Comparison of ENCODE assay signal across 20 mouse cellular contexts in the genomic region with DNA sequence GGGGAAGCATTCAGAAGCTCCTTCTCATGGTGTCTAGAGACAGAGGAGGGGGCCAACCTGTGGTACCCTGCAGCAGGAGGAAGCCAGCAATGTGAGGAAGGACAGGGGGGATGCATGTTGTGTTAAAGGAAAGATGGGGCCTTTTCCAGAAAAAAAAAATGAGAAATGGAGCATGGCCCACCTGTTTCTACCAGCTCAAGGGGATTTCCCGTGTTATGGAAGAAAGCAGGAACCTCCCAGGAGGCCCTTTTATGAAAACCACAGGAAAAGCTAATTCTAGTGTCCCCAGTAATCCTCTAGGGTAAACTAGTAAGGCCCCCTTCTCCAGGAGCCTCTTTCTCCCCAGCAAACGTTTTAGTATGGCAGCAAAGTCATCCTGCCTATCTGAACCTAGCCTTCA.
DNase-seq lines count a peak whose midpoint lies in the region; ATAC-seq and TF ChIP-seq lines count a peak whose summit lies in the region.
"Had no signal": no experiment of that assay in that cellular context is flagged by ENCODE, and none has a peak within 500 bp of the region (broad histone marks: within the 10 kb centered on the region; RNA-seq: fewer than 3 reads in every experiment).

No protein-coding gene starts in this region.

- intact Hi-C loops in gastrocnemius, adult 2 months (cut with DNase I) = no loop called here
- intact Hi-C loops in gastrocnemius, postnatal 36 days (cut with DNase I) = no loop called here

- ATAC-seq in hindbrain, embryonic 13.5 days (ENCODE audit: low FRiP score) = no peak
- ATAC-seq in hindbrain, embryonic 16.5 days = no peak
- ATAC-seq in limb, embryonic 13.5 days (ENCODE audit: low FRiP score, low read depth) = no peak
- no peak for ATAC-seq in kidney, embryonic 16.5 days (ENCODE audit: low FRiP score, low TSS enrichment)
- ATAC-seq: CD4-positive, CD25-positive, alpha-beta regulatory T cell, adult 4 months; forebrain, postnatal 0 days; intestine, embryonic 15.5 days had no signal

- no peak for DNase-seq in gastrocnemius, adult 2 months
- DNase-seq in gastrocnemius, postnatal 36 days = no peak
- DNase-seq in limb, embryonic 10.5 days (ENCODE audit: low spot score) = no peak
- DNase-seq: adrenal gland, postnatal 14 days; B cell, adult 2 months; cerebellum, adult 11-12 months; cerebellum, adult 9-10 months; cerebellum, postnatal 25 days; forebrain, postnatal 0 days; gastrocnemius, postnatal 25 days; heart, postnatal 36 days; kidney, adult 18-20 months had no signal

- 55% methylated on average over 2 of the region's 2 CpGs for WGBS in hindbrain, embryonic 13.5 days
- 47% methylated on average over 2 of the region's 2 CpGs for WGBS in hindbrain, embryonic 16.5 days
- 27% methylated on average over 2 of the region's 2 CpGs for WGBS in limb, embryonic 13.5 days
- 59% methylated on average over 2 of the region's 2 CpGs for WGBS in limb, embryonic 10.5 days
- WGBS in kidney, embryonic 16.5 days = 54% methylated on average over 2 of the region's 2 CpGs

- no peak overlapping the region for H3K4me3 ChIP-seq in gastrocnemius, adult 2 months
- H3K4me3 ChIP-seq in hindbrain, embryonic 13.5 days = no peak overlapping the region
- no peak overlapping the region for H3K4me3 ChIP-seq in hindbrain, embryonic 16.5 days (ENCODE audit: low read length)
- no peak overlapping the region for H3K4me3 ChIP-seq in limb, embryonic 13.5 days
- no peak overlapping the region for H3K4me3 ChIP-seq in limb, embryonic 10.5 days
- H3K4me3 ChIP-seq in kidney, embryonic 16.5 days (ENCODE audit: low read length) = no peak overlapping the region
- H3K4me3 ChIP-seq: embryonic facial prominence, embryonic 13.5 days; forebrain, embryonic 12.5 days; intestine, embryonic 15.5 days had no signal

- TF ChIP-seq CTCF in gastrocnemius, adult 2 months (IDR thresholded peaks at IDR 0.05) = no peak

- no peak overlapping the region for H3K4me2 ChIP-seq in hindbrain, embryonic 13.5 days
- no peak overlapping the region for H3K4me2 ChIP-seq in hindbrain, embryonic 16.5 days (ENCODE audit: low read length)
- H3K4me2 ChIP-seq in limb, embryonic 13.5 days (replicated peaks) = no peak overlapping the region
- H3K4me2 ChIP-seq in kidney, embryonic 16.5 days (replicated peaks; ENCODE audit: low read depth, low read length) = no peak overlapping the region
- H3K4me2 ChIP-seq: embryonic facial prominence, embryonic 13.5 days; forebrain, embryonic 12.5 days; intestine, embryonic 15.5 days had no signal

- H3K36me3 ChIP-seq in hindbrain, embryonic 13.5 days = no peaks in the 10 kb centered on the region
- no peaks in the 10 kb centered on the region for H3K36me3 ChIP-seq in hindbrain, embryonic 16.5 days (ENCODE audit: control insufficient read depth, insufficient read depth, low read length)
- no peaks in the 10 kb centered on the region for H3K36me3 ChIP-seq in limb, embryonic 13.5 days
- no peaks in the 10 kb centered on the region for H3K36me3 ChIP-seq in limb, embryonic 10.5 days
- no peaks in the 10 kb centered on the region for H3K36me3 ChIP-seq in kidney, embryonic 16.5 days (ENCODE audit: insufficient read depth, low read length)
- H3K36me3 ChIP-seq: embryonic facial prominence, embryonic 13.5 days; forebrain, embryonic 12.5 days; intestine, embryonic 15.5 days had no signal

- H3K9me3 ChIP-seq in hindbrain, embryonic 13.5 days = no peaks in the 10 kb centered on the region
- no peaks in the 10 kb centered on the region for H3K9me3 ChIP-seq in hindbrain, embryonic 16.5 days (ENCODE audit: control insufficient read depth, low read length)
- H3K9me3 ChIP-seq in limb, embryonic 13.5 days = no peaks in the 10 kb centered on the region
- no peaks in the 10 kb centered on the region for H3K9me3 ChIP-seq in limb, embryonic 10.5 days (replicated peaks)
- H3K9me3 ChIP-seq in kidney, embryonic 16.5 days (ENCODE audit: low read length) = no peaks in the 10 kb centered on the region
- H3K9me3 ChIP-seq: embryonic facial prominence, embryonic 13.5 days; forebrain, embryonic 12.5 days; intestine, embryonic 15.5 days had no signal

- H3K27ac ChIP-seq in gastrocnemius, adult 2 months = peak overlapping the region; percentile 28; the same call in 1 of the 2 replicates
- peak overlapping the region; percentile 72; the same call in 1 of the 2 replicates for H3K27ac ChIP-seq in hindbrain, embryonic 13.5 days
- no peak overlapping the region for H3K27ac ChIP-seq in hindbrain, embryonic 16.5 days (ENCODE audit: low read depth, low read length)
- H3K27ac ChIP-seq in limb, embryonic 13.5 days = peak overlapping the region; percentile 33
- no peak overlapping the region for H3K27ac ChIP-seq in limb, embryonic 10.5 days
- no peak overlapping the region for H3K27ac ChIP-seq in kidney, embryonic 16.5 days (ENCODE audit: low read length)
- H3K27ac ChIP-seq: embryonic facial prominence, embryonic 13.5 days; forebrain, embryonic 12.5 days; intestine, embryonic 15.5 days had no signal

- no peak overlapping the region for H3K9ac ChIP-seq in hindbrain, embryonic 13.5 days
- H3K9ac ChIP-seq in hindbrain, embryonic 16.5 days (ENCODE audit: low read depth, low read length) = no peak overlapping the region
- H3K9ac ChIP-seq in limb, embryonic 13.5 days = no peak overlapping the region
- no peak overlapping the region for H3K9ac ChIP-seq in kidney, embryonic 16.5 days (replicated peaks; ENCODE audit: low read length)
- H3K9ac ChIP-seq: embryonic facial prominence, embryonic 13.5 days; forebrain, embryonic 12.5 days; forebrain, postnatal 0 days; intestine, embryonic 15.5 days had no signal

- H3K27me3 ChIP-seq in hindbrain, embryonic 13.5 days = no peaks in the 10 kb centered on the region
- H3K27me3 ChIP-seq in hindbrain, embryonic 16.5 days (replicated peaks; ENCODE audit: control insufficient read depth, insufficient read depth, low read length) = no peaks in the 10 kb centered on the region
- no peaks in the 10 kb centered on the region for H3K27me3 ChIP-seq in limb, embryonic 13.5 days
- no peaks in the 10 kb centered on the region for H3K27me3 ChIP-seq in limb, embryonic 10.5 days (ENCODE audit: low read depth, poor library complexity, severe bottlenecking)
- no peaks in the 10 kb centered on the region for H3K27me3 ChIP-seq in kidney, embryonic 16.5 days (ENCODE audit: insufficient read depth, low read length)
- H3K27me3 ChIP-seq: embryonic facial prominence, embryonic 13.5 days; forebrain, embryonic 12.5 days; intestine, embryonic 15.5 days had no signal

- H3K4me1 ChIP-seq in hindbrain, embryonic 13.5 days (replicated peaks) = peaks cover 17% of the 10 kb centered on the region
- H3K4me1 ChIP-seq in hindbrain, embryonic 16.5 days (ENCODE audit: control insufficient read depth, insufficient read depth, low read depth, low read length) = peaks cover 4% of the 10 kb centered on the region
- H3K4me1 ChIP-seq in limb, embryonic 13.5 days = peaks cover 22% of the 10 kb centered on the region
- no peaks in the 10 kb centered on the region for H3K4me1 ChIP-seq in limb, embryonic 10.5 days
- no peaks in the 10 kb centered on the region for H3K4me1 ChIP-seq in kidney, embryonic 16.5 days (ENCODE audit: insufficient read depth, low read length)
- H3K4me1 ChIP-seq: forebrain, embryonic 12.5 days; intestine, embryonic 15.5 days had no signal

Comparison
In these comparisons a context has a peak if more than half of its experiments do, and no peak if none do; other contexts are left out.
1. H3K27ac ChIP-seq: peak in gastrocnemius, adult 2 months (single experiment), hindbrain, embryonic 13.5 days (single experiment) and limb, embryonic 13.5 days (single experiment); none in hindbrain, embryonic 16.5 days (single experiment), limb, embryonic 10.5 days (single experiment) and kidney, embryonic 16.5 days (single experiment).